23 mouse cellular contexts compared by ENCODE assay signal in the genomic region with DNA sequence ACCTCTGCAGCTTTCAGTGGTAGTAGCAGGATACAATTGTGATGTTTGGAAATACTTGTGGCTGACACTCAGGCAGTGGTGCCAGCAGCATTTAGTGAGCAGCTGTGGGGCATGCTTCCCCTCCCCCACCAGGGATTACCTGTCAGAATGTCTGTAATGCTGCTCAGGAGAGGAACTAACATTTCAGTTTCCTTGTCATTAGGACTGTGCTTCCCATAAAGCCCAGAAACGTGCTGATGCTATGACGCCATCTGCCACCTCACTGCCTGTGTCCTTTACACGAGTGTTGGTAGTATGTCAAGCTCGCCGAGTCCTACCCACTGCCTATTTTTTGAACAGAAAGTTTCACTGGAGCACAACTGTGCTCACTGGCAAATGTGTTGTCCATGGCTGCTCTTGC. TPM values are rescaled to one million over a fixed set of nuclear protein-coding genes. Genes with fewer than 3 reads are reported as not detected.
DNase-seq lines count a peak whose midpoint lies in the region; ATAC-seq and TF ChIP-seq lines count a peak whose summit lies in the region.
"Had no signal": no experiment of that assay in that cellular context is flagged by ENCODE, and none has a peak within 500 bp of the region (broad histone marks: within the 10 kb centered on the region; RNA-seq: fewer than 3 reads in every experiment).

No protein-coding gene starts in this region.

- ATAC-seq in common myeloid progenitor, adult 5-6 weeks (replicated peaks; ENCODE audit: low read depth, poor library complexity, severe bottlenecking), result 0 out of 2 replicates have a peak, but pooled peaks have one; percentile 11
- peak; percentile 83 for ATAC-seq in megakaryocyte, adult 5-6 weeks (ENCODE audit: poor library complexity, severe bottlenecking)
- ATAC-seq in neutrophil, adult 5-6 weeks (ENCODE audit: extremely low read depth, insufficient number of reproducible peaks, low FRiP score, poor library complexity, severe bottlenecking), result peak; percentile 53; the same call in 1 of the 2 replicates
- ATAC-seq: activated CD4-positive, CD25-positive, alpha-beta regulatory T cell, adult 4 months; CD4-positive, CD25-positive, alpha-beta regulatory T cell, adult 4 months; forebrain, embryonic 13.5 days; forebrain, embryonic 15.5 days; forebrain, postnatal 0 days; Patski had no signal

- H3K4me3 ChIP-seq in layer of hippocampus, adult 2 months, result no peak overlapping the region
- H3K4me3 ChIP-seq: embryonic facial prominence, embryonic 10.5 days; embryonic facial prominence, embryonic 12.5 days; forebrain, embryonic 13.5 days; forebrain, embryonic 15.5 days had no signal

- DNase-seq in layer of hippocampus, adult 2 months (ENCODE audit: low spot score in 2 of 2), result no peak
- DNase-seq in layer of hippocampus, postnatal 14 days (ENCODE audit: low spot score in 2 of 2), result no peak
- DNase-seq: adrenal gland, adult 8-10 months; adrenal gland, postnatal 14 days; adrenal gland, postnatal 36 days; B cell, adult 2 months; cerebellum, adult 11 months; cerebellum, adult 18-20 months; cerebellum, adult 8-10 months; cerebellum, adult 9-11 months; cerebellum, postnatal 14 days; cerebellum, postnatal 36 days; forebrain, postnatal 0 days had no signal

- TF ChIP-seq CTCF in layer of hippocampus, adult 2 months (conservative IDR thresholded peaks at IDR 0.05), result no peak

- H3K27ac ChIP-seq in layer of hippocampus, adult 2 months, result no peak overlapping the region
- H3K27ac ChIP-seq: embryonic facial prominence, embryonic 10.5 days; embryonic facial prominence, embryonic 12.5 days; forebrain, embryonic 13.5 days; forebrain, embryonic 15.5 days had no signal

RNA-seq across cellular contexts. Expression of a gene that starts 8.0 kb away (rescaled TPM):
- 21.5 and 23.8 TPM in 2 replicates for total RNA-seq in common myeloid progenitor, adult 5-6 weeks (2017)
- 13.5 and 13.7 TPM in 2 replicates for total RNA-seq in megakaryocyte, adult 5-6 weeks (2015)
- total RNA-seq in megakaryocyte, adult 5-6 weeks (2017), result 15.4 and 17.5 TPM in 2 replicates
- total RNA-seq in neutrophil, adult 5-6 weeks (2017), result 20.0 and 21.1 TPM in 2 replicates
- 10 to 100 TPM; 32.1 to 35.4 TPM for total RNA-seq in layer of hippocampus, adult 2 months (2021)
- 10 to 100 TPM; 36.7 to 38.3 TPM for total RNA-seq in layer of hippocampus, postnatal 14 days (2021)

Comparison
In these comparisons a context has a peak if more than half of its experiments do, and no peak if none do; other contexts are left out.
1. ATAC-seq: peak in every context shown above with its lines; median percentile 83 in megakaryocyte, adult 5-6 weeks; 53 in neutrophil, adult 5-6 weeks; 11 in common myeloid progenitor, adult 5-6 weeks.